Mouse (Mus musculus): ENCODE data around the gene Rhox10. TPM values are rescaled to one million over a fixed set of nuclear protein-coding genes. Genes with fewer than 3 reads are reported as not detected.

The Rhox10 gene
- polyA plus RNA-seq, 1 experiment = not detected

DNA sequence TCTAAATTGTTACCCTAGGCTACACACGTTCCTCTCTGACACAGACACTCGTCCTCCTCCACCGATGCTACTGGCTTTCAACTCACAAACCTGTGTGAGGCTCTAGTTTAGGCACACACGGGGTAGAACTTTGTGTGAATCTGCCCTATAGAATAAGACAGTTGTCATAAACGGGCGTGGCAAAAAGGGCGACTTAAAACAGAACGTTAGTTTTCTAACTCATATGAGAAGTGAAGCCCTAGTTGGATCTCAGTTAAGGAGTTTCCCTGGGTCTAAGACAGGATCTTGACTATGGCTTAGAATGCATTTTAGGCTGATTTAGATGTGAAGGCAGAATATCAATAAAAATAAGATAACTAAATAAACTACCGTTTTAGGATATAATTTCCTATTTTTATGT is 18.8 kb downstream of the Rhox10 start, which contains the start of gene Rhox11:
TSS of gene Rhox11 (minus strand) at position 101 of the 400 bp plus-strand sequence.
- Histone ChIP-seq H3ac (ENCODE audit: control insufficient read depth, insufficient read length, low read depth) (no peak within 1 kb of the TSS), H3K36me3 (ENCODE audit: control insufficient read depth, insufficient read depth) (no peaks in the 10 kb centered on the region), H3K79me3 (ENCODE audit: low read depth) (no peaks in the 10 kb centered on the region), H3K4me3 (ENCODE audit: insufficient read depth, poor library complexity, severe bottlenecking) (no peak within 1 kb of the TSS), H3K27me3 (ENCODE audit: control insufficient read depth, insufficient read depth, insufficient read length) (no peaks in the 10 kb centered on the region), H3K79me2 (ENCODE audit: control insufficient read depth, insufficient read depth) (no peaks in the 10 kb centered on the region)
- TF ChIP-seq USF1 (IDR thresholded peaks at IDR 0.05; ENCODE audit: low read depth) = no peak
- no peak for TF ChIP-seq MYOD1 (IDR thresholded peaks at IDR 0.05; ENCODE audit: control insufficient read depth, insufficient read length, low read depth)
- TF ChIP-seq MYOG (IDR thresholded peaks at IDR 0.05; ENCODE audit: control insufficient read depth, extremely low read depth, insufficient read length) = no peak
- no peak for TF ChIP-seq CEBPB (IDR thresholded peaks at IDR 0.05; ENCODE audit: low read depth)
- TF ChIP-seq CTCF (IDR thresholded peaks at IDR 0.05; ENCODE audit: control insufficient read depth, insufficient read depth, insufficient read length) = no peak

DNA sequence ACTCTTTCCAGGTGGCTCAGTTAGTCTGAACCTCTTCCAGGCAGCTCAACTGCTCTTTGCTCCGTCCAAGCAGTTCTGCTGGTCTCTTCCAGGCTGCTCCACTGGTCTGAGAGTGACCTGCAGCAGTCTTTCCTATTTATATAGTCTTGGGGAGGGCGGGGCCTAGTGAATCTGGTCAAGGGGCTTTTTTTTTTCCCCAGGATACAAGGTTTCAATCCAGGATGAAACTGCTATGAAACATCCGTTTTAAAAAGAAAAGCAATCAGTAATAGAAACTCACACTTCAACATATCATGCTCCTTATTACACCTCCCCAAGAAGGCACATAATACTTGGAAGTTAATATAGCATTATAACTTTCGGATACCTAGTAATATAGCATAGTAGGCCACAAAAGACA is 44.5 kb downstream of the Rhox10 start, which contains the start of gene Rhox12:
TSS of gene Rhox12 (minus strand) at position 101 of the 400 bp plus-strand sequence.
- Histone ChIP-seq H3K79me3 (ENCODE audit: low read depth) (no peaks in the 10 kb centered on the region), H3K4me3 (ENCODE audit: insufficient read depth, poor library complexity, severe bottlenecking) (no peak within 1 kb of the TSS), H3K36me3 (ENCODE audit: control insufficient read depth, insufficient read depth) (no peaks in the 10 kb centered on the region), H3K79me2 (ENCODE audit: control insufficient read depth, insufficient read depth) (no peaks in the 10 kb centered on the region), H3K27me3 (ENCODE audit: control insufficient read depth, insufficient read depth, insufficient read length) (no peaks in the 10 kb centered on the region), H3ac (ENCODE audit: control insufficient read depth, insufficient read length, low read depth) (no peak within 1 kb of the TSS)
- TF ChIP-seq CEBPB (IDR thresholded peaks at IDR 0.05; ENCODE audit: low read depth) (no peak), MYOD1 (IDR thresholded peaks at IDR 0.05; ENCODE audit: control insufficient read depth, insufficient read length, low read depth) (no peak), USF1 (IDR thresholded peaks at IDR 0.05; ENCODE audit: low read depth) (no peak)

DNA sequence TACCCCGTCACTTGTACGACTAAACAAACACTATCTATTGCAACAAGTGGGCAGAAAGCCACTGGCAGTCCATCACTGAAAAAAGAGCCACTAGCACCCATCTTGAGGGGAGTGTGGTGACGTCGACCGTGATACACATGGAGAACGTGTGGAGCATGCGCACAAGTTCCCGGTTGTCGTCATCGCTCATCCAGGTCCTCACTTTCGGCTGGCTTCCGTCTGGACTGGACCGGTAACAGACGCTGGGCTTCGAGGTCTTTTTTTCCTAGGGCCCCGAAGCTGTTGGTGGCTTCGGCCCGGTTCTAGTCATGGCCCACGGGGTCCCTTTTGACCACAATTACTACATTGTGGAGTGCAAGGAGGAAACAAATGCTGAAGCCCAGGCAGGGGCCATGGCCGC is 54.7 kb downstream of the Rhox10 start, which contains the start of gene Rhox13:
TSS of gene Rhox13 (plus strand) at position 238 of the 400 bp plus-strand sequence.
- Histone ChIP-seq H3K36me3 (ENCODE audit: control insufficient read depth, insufficient read depth) (no peaks in the 10 kb centered on the region), H3K79me3 (ENCODE audit: low read depth) (no peaks in the 10 kb centered on the region), H3K79me2 (ENCODE audit: control insufficient read depth, insufficient read depth) (no peaks in the 10 kb centered on the region), H3K4me3 (ENCODE audit: insufficient read depth, poor library complexity, severe bottlenecking) (no peak within 1 kb of the TSS), H3ac (ENCODE audit: control insufficient read depth, insufficient read length, low read depth) (no peak within 1 kb of the TSS), H3K27me3 (ENCODE audit: control insufficient read depth, insufficient read depth, insufficient read length) (no peaks in the 10 kb centered on the region)
- TF ChIP-seq USF1 (IDR thresholded peaks at IDR 0.05; ENCODE audit: low read depth) (no peak), CTCF (IDR thresholded peaks at IDR 0.05; ENCODE audit: control insufficient read depth, insufficient read depth, insufficient read length) (no peak), MYOG (IDR thresholded peaks at IDR 0.05; ENCODE audit: control insufficient read depth, extremely low read depth, insufficient read length) (no peak), CEBPB (IDR thresholded peaks at IDR 0.05; ENCODE audit: low read depth) (no peak), MYOD1 (IDR thresholded peaks at IDR 0.05; ENCODE audit: control insufficient read depth, insufficient read length, low read depth) (no peak), MAX (IDR thresholded peaks at IDR 0.05) (no peak), FOSL1 (IDR thresholded peaks at IDR 0.05; ENCODE audit: insufficient read depth, low read length, poor library complexity, severe bottlenecking) (no peak)

Other genes starting within 250 kb of the Rhox10 start
- not detected for gene Rhox6, start 239.6 kb upstream of the Rhox10 start, polyA plus RNA-seq (2012; fragmentation: generic; extraction: Trizol)
- not detected for gene Rhox7a, start 234.8 kb upstream of the Rhox10 start, polyA plus RNA-seq (2012; fragmentation: generic; extraction: Trizol)
- not detected for gene Rhox8, start 187.5 kb upstream of the Rhox10 start, polyA plus RNA-seq (2012; fragmentation: generic; extraction: Trizol)
- not detected for gene Rhox7b, start 169.2 kb upstream of the Rhox10 start, polyA plus RNA-seq (2012; fragmentation: generic; extraction: Trizol)
- not detected for gene Rhox9, start 164.7 kb upstream of the Rhox10 start, polyA plus RNA-seq (2012; fragmentation: generic; extraction: Trizol)
- not detected for gene Btg1-ps1, start 47.7 kb upstream of the Rhox10 start, polyA plus RNA-seq (2012; fragmentation: generic; extraction: Trizol)
- gene Btg1-ps2, start 23.4 kb upstream of the Rhox10 start, polyA plus RNA-seq (2012; fragmentation: generic; extraction: Trizol) = not detected
- not detected for gene Rhox11, start 18.7 kb downstream of the Rhox10 start, polyA plus RNA-seq (2012; fragmentation: generic; extraction: Trizol)
- gene Rhox12, start 44.4 kb downstream of the Rhox10 start, polyA plus RNA-seq (2012; fragmentation: generic; extraction: Trizol) = not detected
- gene Rhox13, start 54.7 kb downstream of the Rhox10 start, polyA plus RNA-seq (2012; fragmentation: generic; extraction: Trizol) = not detected
- gene Zbtb33, start 123.3 kb downstream of the Rhox10 start, polyA plus RNA-seq (2012; fragmentation: generic; extraction: Trizol) = 2.7 TPM
- gene Tmem255a, start 186.0 kb downstream of the Rhox10 start, polyA plus RNA-seq (2012; fragmentation: generic; extraction: Trizol) = 0.06 TPM
- 0.01 TPM for gene Atp1b4, start 249.7 kb downstream of the Rhox10 start, polyA plus RNA-seq (2012; fragmentation: generic; extraction: Trizol)